Mouse (Mus musculus) lung, embryonic 15.5 days (tissue): Measurements from ENCODE around the gene Ost4. TPM values are rescaled to one million over a fixed set of nuclear protein-coding genes. Genes with fewer than 3 reads are reported as not detected.

Experiments
- ATAC-seq: fragments of 200-750 bp; cut with Nextera tagmentation; 2 replicates; pipeline ENCODE4 v1.8.0; 2017; ENCODE audit warnings: moderate number of reproducible peaks, borderline replicate concordance; ENCODE audit not compliant: low FRiP score, low TSS enrichment; ENCODE audit errors: extremely low read depth
- H3K27ac ChIP-seq: fragments of 300-500 bp; sonication (generic); 2 replicates; pipeline ENCODE4 v1.5.1; 2015; ENCODE audit warnings: moderate library complexity, mild to moderate bottlenecking, inconsistent platforms
- H3K27me3 ChIP-seq: fragments of 300-500 bp; sonication (generic); 2 replicates; pipeline ENCODE4 v1.6.1; 2015; ENCODE audit warnings: inconsistent platforms
- H3K36me3 ChIP-seq: fragments of 300-500 bp; sonication (generic); 2 replicates; pipeline ENCODE4 v1.6.1; 2015; ENCODE audit warnings: inconsistent platforms
- H3K4me1 ChIP-seq: fragments of 300-500 bp; sonication (generic); 2 replicates; pipeline ENCODE4 v1.6.1; 2015; ENCODE audit warnings: inconsistent platforms
- H3K4me2 ChIP-seq: fragments of 300-500 bp; sonication (generic); 2 replicates; pipeline ENCODE4 v1.6.1; 2015; ENCODE audit warnings: inconsistent platforms, mild to moderate bottlenecking, moderate library complexity
- H3K4me3 ChIP-seq: fragments of 300-500 bp; sonication (generic); 2 replicates; pipeline ENCODE4 v1.5.1; 2015; ENCODE audit warnings: mild to moderate bottlenecking, inconsistent platforms
- H3K9ac ChIP-seq: fragments of 300-500 bp; sonication (generic); 2 replicates; pipeline ENCODE4 v1.6.1; 2015; ENCODE audit warnings: inconsistent platforms
- H3K9me3 ChIP-seq: fragments of 300-500 bp; sonication (generic); 2 replicates; pipeline ENCODE4 v1.6.1; 2016; ENCODE audit warnings: inconsistent platforms
- WGBS: fragments of 180-500 bp; shearing (Covaris S2); methylation state at CpG from one replicate; pipeline ENCODE4 v1.1.7; 2015; 5-methylcytosine and 5-hydroxymethylcytosine counted together
- polyA plus RNA-seq: library from polyadenylated mRNA; unstranded; fragments of >200 nt; fragmentation: Nextera tagmentation; extraction: Ambion mirVana; gene quantifications from 2 replicates; pipeline ENCODE4 v1.2.1, GENCODE M21; 2015

Ost4 gene
- polyA plus RNA-seq, 1 experiment from 2014 or later, result 421 TPM

DNA sequence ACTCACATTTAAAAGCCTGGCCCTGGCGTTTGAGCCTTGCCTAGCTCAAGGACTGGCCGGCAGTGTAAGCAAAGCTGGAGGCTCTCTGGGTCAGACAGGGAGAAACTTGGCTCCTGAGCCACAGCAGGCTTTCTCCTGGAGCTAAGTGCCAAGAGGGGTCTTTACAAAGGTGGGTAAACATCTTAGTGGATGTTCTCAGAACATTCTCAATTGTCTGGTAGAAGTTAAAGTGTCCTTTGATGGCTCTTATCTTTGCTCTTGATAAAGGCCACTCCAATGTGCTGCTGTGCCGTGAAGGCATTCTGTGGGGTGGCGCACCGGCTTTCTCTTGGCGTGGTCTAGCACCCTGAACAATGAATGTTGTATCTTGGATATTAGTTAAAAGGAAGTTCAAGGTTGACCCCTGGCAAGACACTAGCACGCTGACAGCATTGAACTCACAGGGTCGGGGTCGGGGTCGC, 15.0 kb upstream of the Ost4 start:
- Histone ChIP-seq H3K9ac (peak overlapping the region; percentile 47), H3K4me3 (no peak overlapping the region; the same call in 1 of the 2 replicates), H3K4me2 (peak overlapping the region; percentile 74), H3K27me3 (no peaks in the 10 kb centered on the region), H3K4me1 (peaks cover 34% of the 10 kb centered on the region), H3K9me3 (no peaks in the 10 kb centered on the region), H3K36me3 (peaks cover 30% of the 10 kb centered on the region), H3K27ac (0 out of 2 replicates have a peak overlapping the region, but pooled peaks have one; percentile 85)
- WGBS, result 38% methylated on average over 10 of the region's 10 CpGs
- ATAC-seq, result no peak

- H3K4me2 ChIP-seq, result peak within 1 kb of the TSS; percentile 74
- 2% methylated on average over 37 of the region's 40 CpGs for WGBS
- ATAC-seq, result peak; percentile 79
- no peaks in the 10 kb centered on the region for H3K9me3 ChIP-seq
- H3K27ac ChIP-seq, result peak within 1 kb of the TSS; percentile 85
- H3K4me3 ChIP-seq, result peak within 1 kb of the TSS; percentile 50
- H3K27me3 ChIP-seq, result no peaks in the 10 kb centered on the region
- peak within 1 kb of the TSS; percentile 47 for H3K9ac ChIP-seq
- H3K4me1 ChIP-seq, result peaks cover 41% of the 10 kb centered on the region
- H3K36me3 ChIP-seq, result peaks cover 39% of the 10 kb centered on the region
Observed at GRCm38 (mm10) chr5:30921256-30922033, 13.9 kb upstream of the Ost4 start, which contains the start of gene Khk. TSS of gene Khk (plus strand) at chr5:30921431.

DNA sequence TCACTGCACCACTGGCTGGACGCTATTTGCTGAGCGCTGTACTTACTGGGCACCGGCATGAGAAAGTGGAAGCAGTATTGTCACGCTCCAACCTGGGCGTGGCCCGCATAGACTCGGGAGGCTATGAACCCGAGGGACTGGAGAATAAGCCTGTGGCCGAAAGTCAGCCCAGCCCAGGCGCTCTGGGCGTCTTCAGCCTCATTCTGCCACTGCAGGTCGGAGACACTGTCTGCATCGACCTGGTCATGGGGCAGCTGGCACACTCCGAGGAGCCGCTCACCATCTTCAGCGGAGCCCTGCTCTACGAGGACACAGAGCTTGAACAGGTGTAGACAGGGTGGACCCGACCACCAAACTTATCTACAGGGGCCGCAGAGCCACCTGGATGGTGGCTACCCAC, 13.0 kb upstream of the Ost4 start:
- Histone ChIP-seq H3K4me1 (peaks cover 46% of the 10 kb centered on the region), H3K27me3 (no peaks in the 10 kb centered on the region), H3K27ac (no peak overlapping the region), H3K36me3 (peaks cover 39% of the 10 kb centered on the region), H3K9ac (no peak overlapping the region), H3K4me2 (peak overlapping the region; percentile 74), H3K4me3 (peak overlapping the region; percentile 50), H3K9me3 (no peaks in the 10 kb centered on the region)
- ATAC-seq, result no peak; the same call in 1 of the 2 replicates
- 61% methylated on average over 19 of the region's 19 CpGs for WGBS

- Histone ChIP-seq H3K27me3 (no peaks in the 10 kb centered on the region), H3K36me3 (peaks cover 39% of the 10 kb centered on the region), H3K4me3 (no peak overlapping the region; the same call in 1 of the 2 replicates), H3K27ac (no peak overlapping the region), H3K4me2 (peak overlapping the region; percentile 74), H3K9ac (no peak overlapping the region), H3K4me1 (peaks cover 52% of the 10 kb centered on the region), H3K9me3 (no peaks in the 10 kb centered on the region)
- ATAC-seq, result no peak
- whole genome bisulfite sequencing, result 55% methylated on average over 11 of the region's 11 CpGs
Observed at GRCm38 (mm10) chr5:30919831-30920614, 12.4 kb upstream of the Ost4 start.

DNA sequence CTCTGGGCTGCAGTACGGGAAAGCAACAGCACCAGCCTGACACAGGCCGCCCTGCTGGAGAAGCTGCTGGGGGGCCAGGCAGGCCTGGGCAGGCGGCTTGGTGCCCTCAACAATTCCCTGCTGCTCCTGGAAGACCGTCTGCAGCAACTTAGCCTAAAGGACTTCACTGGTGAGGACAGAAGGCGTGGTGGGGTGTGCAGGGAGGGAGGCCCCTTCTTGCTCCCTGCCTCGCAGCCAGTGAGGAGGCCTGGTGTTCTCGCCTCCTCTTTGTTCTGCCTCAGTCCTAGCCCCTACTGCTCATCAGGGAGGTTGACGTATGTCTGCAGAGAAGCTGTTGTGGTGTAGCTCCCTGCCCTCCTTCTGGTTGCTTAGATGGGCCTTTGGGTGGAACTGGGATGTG, 11.1 kb upstream of the Ost4 start:
- H3K9me3 ChIP-seq, result no peaks in the 10 kb centered on the region
- H3K27ac ChIP-seq, result no peak overlapping the region
- WGBS, result 83% methylated on average over 8 of the region's 8 CpGs
- no peaks in the 10 kb centered on the region for H3K27me3 ChIP-seq
- no peak overlapping the region for H3K9ac ChIP-seq
- ATAC-seq, result no peak
- no peak overlapping the region for H3K4me3 ChIP-seq
- H3K4me1 ChIP-seq, result peaks cover 53% of the 10 kb centered on the region
- peaks cover 39% of the 10 kb centered on the region for H3K36me3 ChIP-seq
- no peak overlapping the region for H3K4me2 ChIP-seq

DNA sequence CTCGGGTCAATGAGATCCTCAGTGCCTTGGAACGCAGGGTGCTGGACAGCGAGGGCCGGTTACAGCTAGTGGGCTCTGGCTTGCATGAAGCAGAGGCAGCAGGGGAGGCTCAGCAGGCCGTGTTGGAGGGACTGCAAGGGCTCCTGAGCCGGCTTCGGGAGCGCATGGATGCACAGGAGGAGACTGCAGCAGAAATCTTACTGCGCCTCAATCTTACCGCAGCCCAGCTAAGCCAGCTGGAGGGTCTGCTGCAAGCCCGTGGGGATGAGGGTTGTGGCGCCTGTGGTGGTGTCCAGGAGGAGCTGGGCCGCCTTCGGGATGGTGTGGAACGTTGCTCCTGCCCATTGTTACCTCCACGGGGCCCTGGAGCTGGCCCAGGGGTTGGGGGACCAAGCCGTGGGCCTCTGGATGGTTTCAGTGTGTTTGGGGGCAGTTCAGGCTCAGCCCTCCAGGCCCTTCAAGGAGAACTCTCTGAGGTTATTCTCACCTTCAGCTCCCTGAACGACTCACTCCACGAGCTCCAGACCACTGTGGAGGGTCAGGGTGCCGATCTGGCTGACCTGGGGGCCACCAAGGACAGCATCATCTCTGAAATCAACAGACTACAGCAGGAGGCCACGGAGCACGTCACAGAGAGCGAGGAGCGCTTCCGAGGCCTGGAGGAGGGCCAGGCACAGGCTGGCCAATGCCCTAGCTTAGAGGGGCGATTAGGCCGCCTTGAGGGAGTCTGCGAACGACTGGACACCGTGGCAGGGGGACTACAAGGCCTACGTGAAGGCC, 10.5 kb upstream of the Ost4 start:
- Histone ChIP-seq H3K9me3 (no peaks in the 10 kb centered on the region), H3K27ac (no peak overlapping the region), H3K9ac (0 out of 2 replicates have a peak overlapping the region, but pooled peaks have one; percentile 2), H3K36me3 (peaks cover 39% of the 10 kb centered on the region), H3K4me2 (no peak overlapping the region), H3K27me3 (no peaks in the 10 kb centered on the region), H3K4me1 (peaks cover 53% of the 10 kb centered on the region), H3K4me3 (no peak overlapping the region)
- WGBS, result 86% methylated on average over 31 of the region's 31 CpGs
- no peak for ATAC-seq

- WGBS, result 86% methylated on average over 11 of the region's 11 CpGs
Observed at GRCm38 (mm10) chr5:30917348-30917747, 9.8 kb upstream of the Ost4 start.

GRCm38 (mm10) chr5:30916841-30917240, 9.3 kb upstream of the Ost4 start:
- no peaks in the 10 kb centered on the region for H3K9me3 ChIP-seq
- peaks cover 53% of the 10 kb centered on the region for H3K4me1 ChIP-seq
- WGBS, result 90% methylated on average over 9 of the region's 9 CpGs
- no peak overlapping the region for H3K9ac ChIP-seq
- H3K36me3 ChIP-seq, result peaks cover 39% of the 10 kb centered on the region
- no peak overlapping the region for H3K4me3 ChIP-seq
- no peak for ATAC-seq
- H3K27ac ChIP-seq, result peak overlapping the region; percentile 61; the same call in 1 of the 2 replicates
- peak overlapping the region; percentile 77; the same call in 1 of the 2 replicates for H3K4me2 ChIP-seq
- no peaks in the 10 kb centered on the region for H3K27me3 ChIP-seq

More at GRCm38 (mm10) chr5:30917348-30917747, 9.8 kb upstream of the Ost4 start:
- Histone ChIP-seq H3K27ac (no peak overlapping the region), H3K36me3 (peaks cover 39% of the 10 kb centered on the region), H3K4me1 (peaks cover 53% of the 10 kb centered on the region), H3K9me3 (no peaks in the 10 kb centered on the region), H3K27me3 (no peaks in the 10 kb centered on the region), H3K9ac (no peak overlapping the region), H3K4me2 (no peak overlapping the region), H3K4me3 (no peak overlapping the region)
- ATAC-seq, result no peak

- 3% methylated on average over 7 of the region's 7 CpGs for WGBS
- no peaks in the 10 kb centered on the region for H3K27me3 ChIP-seq
- H3K4me3 ChIP-seq, result peak overlapping the region; percentile 52
- no peaks in the 10 kb centered on the region for H3K9me3 ChIP-seq
- H3K4me2 ChIP-seq, result peak overlapping the region; percentile 77
- peaks cover 39% of the 10 kb centered on the region for H3K36me3 ChIP-seq
- peaks cover 49% of the 10 kb centered on the region for H3K4me1 ChIP-seq
- peak; percentile 57 for ATAC-seq
- H3K27ac ChIP-seq, result peak overlapping the region; percentile 98
- no peak overlapping the region for H3K9ac ChIP-seq
Observed at GRCm38 (mm10) chr5:30915974-30916433, 8.4 kb upstream of the Ost4 start.

DNA sequence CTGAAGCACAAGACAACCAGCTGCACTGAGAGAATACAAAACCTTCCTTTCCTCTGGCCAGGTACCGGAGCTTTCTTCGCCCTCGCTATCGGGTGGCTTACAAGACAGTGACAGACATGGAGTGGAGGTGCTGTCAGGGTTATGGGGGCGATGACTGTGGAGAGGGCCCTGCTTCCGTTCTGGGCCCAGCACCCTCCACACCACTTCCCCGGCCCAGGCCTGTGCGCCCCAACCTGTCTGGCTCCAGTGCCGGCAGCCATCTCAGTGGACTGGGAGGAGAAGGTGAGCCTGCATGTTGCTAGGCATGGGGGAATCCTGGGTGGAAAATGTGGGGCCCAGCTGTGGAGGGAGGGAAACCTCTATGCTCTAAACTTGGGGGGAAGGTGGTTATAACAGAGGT, 7.9 kb upstream of the Ost4 start:
- peaks cover 44% of the 10 kb centered on the region for H3K4me1 ChIP-seq
- H3K4me3 ChIP-seq, result peak overlapping the region; percentile 52

DNA sequence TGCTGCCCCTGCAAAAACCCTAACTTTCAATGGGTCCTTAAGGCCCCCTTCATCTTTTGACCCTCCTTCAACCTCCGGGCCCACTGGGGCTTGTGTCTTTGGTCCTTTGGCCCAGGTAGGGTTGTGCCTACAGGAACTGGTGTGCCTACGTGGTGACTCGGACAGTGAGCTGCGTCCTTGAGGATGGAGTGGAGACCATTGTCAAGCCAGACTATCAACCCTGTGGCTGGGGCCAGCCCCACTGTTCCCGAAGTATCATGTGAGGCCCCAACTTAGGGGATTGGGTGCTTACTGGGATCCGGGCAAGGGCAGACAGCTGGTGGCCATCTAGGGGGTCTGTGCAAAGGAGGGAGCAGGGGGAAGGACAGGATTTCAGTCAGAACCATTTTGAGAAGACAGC, 7.3 kb upstream of the Ost4 start:
- peaks cover 39% of the 10 kb centered on the region for H3K4me1 ChIP-seq
- H3K27ac ChIP-seq, result peak overlapping the region; percentile 98
- no peak for ATAC-seq
- H3K4me3 ChIP-seq, result peak overlapping the region; percentile 52
- WGBS, result 36% methylated on average over 6 of the region's 6 CpGs
- no peaks in the 10 kb centered on the region for H3K27me3 ChIP-seq
- no peaks in the 10 kb centered on the region for H3K9me3 ChIP-seq
- H3K4me2 ChIP-seq, result peak overlapping the region; percentile 77
- H3K36me3 ChIP-seq, result peaks cover 30% of the 10 kb centered on the region
- H3K9ac ChIP-seq, result peak overlapping the region; percentile 67

More for the DNA sequence above, 7.9 kb upstream of the Ost4 start:
- WGBS, result 33% methylated on average over 9 of the region's 9 CpGs
- no peak for ATAC-seq
- peak overlapping the region; percentile 77 for H3K4me2 ChIP-seq
- H3K27me3 ChIP-seq, result no peaks in the 10 kb centered on the region
- H3K9ac ChIP-seq, result peak overlapping the region; percentile 67
- H3K36me3 ChIP-seq, result peaks cover 36% of the 10 kb centered on the region
- H3K9me3 ChIP-seq, result no peaks in the 10 kb centered on the region
- H3K27ac ChIP-seq, result peak overlapping the region; percentile 98
